Mouse (Mus musculus): Measurements from ENCODE around the gene U2af1. TPM values are rescaled to one million over a fixed set of nuclear protein-coding genes. Genes with fewer than 3 reads are reported as not detected.
A peak's percentile ranks its signal among the peaks of the same experiment; 100 is the strongest.

Gene U2af1
- polyA plus RNA-seq, 1 experiment from 2014 or later, result 255 TPM

DNA sequence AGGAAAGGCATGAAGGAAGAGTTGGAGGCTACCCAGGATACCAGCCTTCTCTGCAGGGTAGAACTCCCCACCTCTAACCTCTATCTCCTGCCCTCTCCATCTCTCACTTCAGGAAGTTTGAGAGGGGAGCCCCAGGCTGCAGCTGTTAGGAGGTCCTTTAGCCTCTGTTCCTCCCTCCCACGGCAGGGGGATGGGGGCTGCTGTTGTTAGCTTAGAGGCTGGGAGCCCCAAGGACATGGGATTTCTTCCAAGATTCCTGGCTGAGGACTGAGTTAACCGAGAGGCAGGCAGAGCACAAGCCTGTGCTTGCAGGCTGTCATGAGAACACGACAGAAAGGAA, 27.5 kb upstream of the U2af1 start:
- Histone ChIP-seq H3K4me1 (peaks cover 14% of the 10 kb centered on the region), H3K27me3 (no peaks in the 10 kb centered on the region), H3K9ac (no peak overlapping the region), H3K4me2 (replicated peaks) (peak overlapping the region; percentile 26), H3K9me3 (replicated peaks) (no peaks in the 10 kb centered on the region), H3K36me3 (no peaks in the 10 kb centered on the region), H3K4me3 (replicated peaks) (no peak overlapping the region), H3K27ac (replicated peaks) (peak overlapping the region; percentile 90)
- peak; percentile 59 for ATAC-seq (ENCODE audit: insufficient number of reproducible peaks, low FRiP score, low TSS enrichment, low read depth)
- WGBS, result 3% methylated on average over 3 of the region's 3 CpGs

DNA sequence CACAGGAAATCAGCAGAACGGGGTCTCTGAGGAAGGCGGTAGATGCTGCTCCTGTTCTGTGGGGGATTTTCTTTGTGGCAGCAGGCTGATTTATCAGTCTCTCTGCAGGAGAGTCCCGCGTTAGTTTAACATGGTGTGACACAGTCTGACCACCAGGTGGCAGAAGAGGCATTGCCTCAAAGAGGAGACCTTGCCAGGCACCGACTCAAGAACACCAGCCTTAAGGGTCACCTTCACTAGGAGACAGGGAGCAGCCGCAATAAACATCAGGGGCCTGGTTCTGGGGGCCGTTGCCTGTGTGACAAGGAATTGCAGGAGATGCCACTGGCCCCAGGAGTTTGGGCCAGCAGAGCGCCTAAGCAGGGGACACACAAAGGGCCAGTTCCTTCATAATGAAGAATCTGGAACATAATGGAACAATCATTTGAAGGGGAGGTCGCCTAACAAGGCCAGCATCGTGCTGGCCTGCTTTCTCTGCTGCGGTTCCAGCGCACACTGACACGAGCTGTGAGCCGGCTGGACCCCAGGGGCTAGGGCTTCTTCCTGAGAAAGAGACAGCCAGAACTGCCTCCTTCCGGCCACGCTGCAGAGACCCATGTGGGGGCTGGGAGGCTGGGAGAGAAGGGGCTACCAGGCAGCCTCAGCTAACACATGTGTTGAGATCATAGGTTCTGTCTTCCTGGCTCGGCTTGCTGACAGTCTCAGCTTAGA, 27.0 kb upstream of the U2af1 start:
- Histone ChIP-seq H3K4me2 (replicated peaks) (peak overlapping the region; percentile 26), H3K9ac (no peak overlapping the region), H3K4me1 (peaks cover 14% of the 10 kb centered on the region), H3K27me3 (no peaks in the 10 kb centered on the region), H3K27ac (replicated peaks) (peak overlapping the region; percentile 90), H3K36me3 (no peaks in the 10 kb centered on the region), H3K4me3 (replicated peaks) (no peak overlapping the region), H3K9me3 (replicated peaks) (no peaks in the 10 kb centered on the region)
- peak; percentile 75 for ATAC-seq (ENCODE audit: insufficient number of reproducible peaks, low FRiP score, low TSS enrichment, low read depth)
- 4% methylated on average over 17 of the region's 17 CpGs for WGBS

DNA sequence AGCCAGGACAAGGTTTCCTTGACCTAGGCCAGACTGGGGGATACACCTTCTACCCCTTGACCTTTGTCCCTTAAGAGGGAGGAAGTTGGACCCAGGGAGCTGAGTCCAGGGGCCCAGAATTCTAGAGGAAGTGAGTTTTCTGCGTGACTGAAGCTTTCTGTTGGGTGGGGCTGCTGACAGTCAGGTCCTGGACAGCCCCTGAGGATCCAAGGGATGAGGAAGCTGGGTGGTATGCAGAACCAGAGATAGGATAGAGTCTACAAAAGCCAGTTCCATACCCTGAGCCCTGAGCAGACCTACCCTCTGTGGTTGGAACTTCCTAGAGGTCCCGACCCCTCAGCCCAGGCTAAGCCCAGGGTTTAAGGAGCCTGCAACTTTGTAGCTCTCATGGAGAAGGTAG, 21.8 kb upstream of the U2af1 start:
- Histone ChIP-seq H3K27me3 (no peaks in the 10 kb centered on the region), H3K27ac (replicated peaks) (no peak overlapping the region), H3K4me2 (replicated peaks) (no peak overlapping the region), H3K36me3 (no peaks in the 10 kb centered on the region), H3K4me1 (peaks cover 5% of the 10 kb centered on the region), H3K9ac (no peak overlapping the region), H3K4me3 (replicated peaks) (no peak overlapping the region), H3K9me3 (replicated peaks) (no peaks in the 10 kb centered on the region)
- ATAC-seq (ENCODE audit: insufficient number of reproducible peaks, low FRiP score, low TSS enrichment, low read depth), result no peak
- WGBS, result 72% methylated on average over 2 of the region's 2 CpGs

DNA sequence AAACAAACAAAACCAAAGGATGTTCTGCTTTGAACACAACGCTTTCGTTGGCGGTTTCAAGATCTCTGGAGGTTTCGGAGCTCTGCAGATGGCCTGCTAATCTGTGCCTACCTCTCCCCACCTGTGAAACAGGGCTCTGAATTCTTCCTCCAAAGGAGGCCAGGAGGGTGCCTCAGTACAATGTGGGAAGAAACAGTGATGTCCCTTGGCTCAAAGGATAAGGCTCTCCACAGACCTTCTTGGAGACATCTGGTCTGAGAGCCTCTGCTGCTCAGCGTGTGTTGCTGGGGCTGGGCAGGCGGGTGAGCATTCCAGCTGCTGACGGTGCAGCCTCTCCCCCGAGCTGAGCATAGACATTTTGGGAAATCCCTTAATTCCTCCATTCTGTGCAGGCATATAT, 18.8 kb upstream of the U2af1 start, which contains the start of gene Cryaa:
TSS of gene Cryaa (plus strand) at position 301 of the 400 bp plus-strand sequence.
- no peak within 1 kb of the TSS for H3K27ac ChIP-seq (replicated peaks)
- no peak within 1 kb of the TSS for H3K4me2 ChIP-seq (replicated peaks)
- H3K9ac ChIP-seq, result no peak within 1 kb of the TSS
- 61% methylated on average over 8 of the region's 8 CpGs for WGBS
- H3K27me3 ChIP-seq, result no peaks in the 10 kb centered on the region
- H3K4me3 ChIP-seq (replicated peaks), result no peak within 1 kb of the TSS
- H3K4me1 ChIP-seq, result peaks cover 3% of the 10 kb centered on the region; the same call in 1 of the 2 replicates
- H3K36me3 ChIP-seq, result no peaks in the 10 kb centered on the region
- ATAC-seq (ENCODE audit: insufficient number of reproducible peaks, low FRiP score, low TSS enrichment, low read depth), result no peak
- H3K9me3 ChIP-seq (replicated peaks), result no peaks in the 10 kb centered on the region

DNA sequence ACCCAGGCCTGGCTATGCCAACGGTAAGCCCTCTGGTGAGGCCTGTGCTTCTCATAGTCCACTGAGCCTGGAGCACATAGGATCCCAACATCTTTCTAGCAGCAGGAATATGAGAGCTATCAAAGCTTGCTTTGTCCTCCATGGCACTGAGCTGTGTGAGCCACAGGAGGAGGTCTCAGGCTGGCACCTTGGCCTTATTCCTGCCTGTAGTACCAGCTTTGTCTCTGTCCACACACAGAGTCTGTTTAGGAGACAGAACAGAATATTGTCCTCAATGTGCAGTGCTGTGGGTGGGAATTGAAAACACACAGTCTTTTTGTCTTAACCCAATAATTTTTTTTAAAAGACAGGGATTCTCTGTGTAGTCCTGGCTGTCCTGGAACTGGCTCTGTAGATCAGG, 15.7 kb upstream of the U2af1 start:
- H3K4me3 ChIP-seq (replicated peaks), result no peak overlapping the region
- no peaks in the 10 kb centered on the region for H3K27me3 ChIP-seq
- H3K27ac ChIP-seq (replicated peaks), result no peak overlapping the region
- no peaks in the 10 kb centered on the region for H3K9me3 ChIP-seq (replicated peaks)
- H3K9ac ChIP-seq, result no peak overlapping the region
- no peaks in the 10 kb centered on the region for H3K36me3 ChIP-seq
- peaks cover 3% of the 10 kb centered on the region; the same call in 1 of the 2 replicates for H3K4me1 ChIP-seq
- ATAC-seq (ENCODE audit: insufficient number of reproducible peaks, low FRiP score, low TSS enrichment, low read depth), result no peak
- H3K4me2 ChIP-seq (replicated peaks), result no peak overlapping the region
- WGBS, result 80% methylated on average over 1 of the region's 1 CpGs

DNA sequence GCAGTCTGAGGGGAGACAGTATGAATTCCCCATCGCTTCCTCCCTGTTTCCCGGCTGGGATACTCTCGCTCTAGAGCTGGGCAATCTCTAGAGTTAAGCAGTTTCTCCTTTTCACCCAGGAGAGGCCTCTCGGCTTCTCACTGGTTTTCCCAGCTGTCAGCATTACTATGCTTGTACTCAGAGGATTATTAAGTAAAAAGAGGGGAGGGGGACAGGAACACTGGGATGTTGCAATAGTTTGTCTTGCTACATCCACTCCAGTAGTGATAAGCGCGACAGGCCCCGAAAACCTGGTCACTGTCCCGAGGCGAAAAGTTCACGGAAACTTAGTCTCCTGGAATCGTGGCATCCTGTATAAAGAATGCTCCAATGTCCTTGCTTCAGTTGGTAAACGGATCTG, 13.6 kb upstream of the U2af1 start:
- Histone ChIP-seq H3K36me3 (no peaks in the 10 kb centered on the region), H3K4me1 (no peaks in the 10 kb centered on the region), H3K27ac (replicated peaks) (no peak overlapping the region), H3K4me3 (replicated peaks) (no peak overlapping the region), H3K27me3 (no peaks in the 10 kb centered on the region), H3K4me2 (replicated peaks) (no peak overlapping the region), H3K9me3 (replicated peaks) (no peaks in the 10 kb centered on the region), H3K9ac (no peak overlapping the region)
- ATAC-seq (ENCODE audit: insufficient number of reproducible peaks, low FRiP score, low TSS enrichment, low read depth), result no peak
- 76% methylated on average over 12 of the region's 12 CpGs for WGBS

DNA sequence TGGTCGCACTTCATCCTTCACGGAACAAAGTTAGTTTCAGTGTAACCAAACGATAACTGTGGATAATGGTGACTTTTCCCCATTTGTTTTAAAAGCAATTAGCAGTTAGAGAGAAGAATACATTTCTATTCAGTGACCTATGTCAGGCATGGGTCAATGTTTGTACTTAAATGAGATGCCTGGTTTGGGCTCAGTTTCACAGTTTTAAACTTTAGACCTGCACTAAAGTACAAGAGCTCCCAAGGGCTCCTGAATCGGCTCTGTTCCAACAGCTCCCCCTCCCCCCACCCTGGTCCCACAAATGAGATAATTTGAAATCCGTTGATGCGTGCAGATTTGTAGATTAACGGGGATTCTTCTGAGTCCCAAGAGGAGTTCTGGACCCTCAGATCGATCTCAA, 13.0 kb upstream of the U2af1 start:
- Histone ChIP-seq H3K9ac (no peak overlapping the region), H3K9me3 (replicated peaks) (no peaks in the 10 kb centered on the region), H3K4me1 (no peaks in the 10 kb centered on the region), H3K4me3 (replicated peaks) (no peak overlapping the region), H3K27ac (replicated peaks) (no peak overlapping the region), H3K27me3 (no peaks in the 10 kb centered on the region), H3K36me3 (no peaks in the 10 kb centered on the region), H3K4me2 (replicated peaks) (no peak overlapping the region)
- no peak for ATAC-seq (ENCODE audit: insufficient number of reproducible peaks, low FRiP score, low TSS enrichment, low read depth)
- 74% methylated on average over 8 of the region's 8 CpGs for WGBS

DNA sequence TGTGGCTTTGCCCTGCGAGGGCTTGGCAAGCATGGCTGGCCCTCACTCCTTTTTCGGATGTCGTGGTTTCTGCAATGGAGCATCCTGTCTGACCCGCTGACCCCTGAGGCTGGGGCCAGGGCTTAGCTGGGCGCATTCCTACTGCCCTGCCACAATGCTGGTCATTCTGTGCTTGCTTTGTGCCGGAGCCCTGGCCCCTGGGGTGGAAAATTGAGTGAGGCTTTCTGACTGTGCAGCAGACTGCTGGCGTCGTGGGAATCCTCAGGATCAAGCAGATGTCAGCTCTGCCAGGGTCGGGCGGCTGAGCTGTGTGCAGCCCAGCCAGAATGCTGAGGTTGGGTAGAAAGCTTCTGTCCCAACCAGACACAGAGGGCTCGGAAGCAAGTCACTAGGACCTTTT, 11.5 kb upstream of the U2af1 start:
- Histone ChIP-seq H3K4me3 (replicated peaks) (no peak overlapping the region), H3K9ac (no peak overlapping the region), H3K4me1 (no peaks in the 10 kb centered on the region), H3K27me3 (no peaks in the 10 kb centered on the region), H3K9me3 (replicated peaks) (no peaks in the 10 kb centered on the region), H3K27ac (replicated peaks) (no peak overlapping the region), H3K36me3 (no peaks in the 10 kb centered on the region), H3K4me2 (replicated peaks) (no peak overlapping the region)
- WGBS, result 16% methylated on average over 11 of the region's 11 CpGs
- no peak for ATAC-seq (ENCODE audit: insufficient number of reproducible peaks, low FRiP score, low TSS enrichment, low read depth)

DNA sequence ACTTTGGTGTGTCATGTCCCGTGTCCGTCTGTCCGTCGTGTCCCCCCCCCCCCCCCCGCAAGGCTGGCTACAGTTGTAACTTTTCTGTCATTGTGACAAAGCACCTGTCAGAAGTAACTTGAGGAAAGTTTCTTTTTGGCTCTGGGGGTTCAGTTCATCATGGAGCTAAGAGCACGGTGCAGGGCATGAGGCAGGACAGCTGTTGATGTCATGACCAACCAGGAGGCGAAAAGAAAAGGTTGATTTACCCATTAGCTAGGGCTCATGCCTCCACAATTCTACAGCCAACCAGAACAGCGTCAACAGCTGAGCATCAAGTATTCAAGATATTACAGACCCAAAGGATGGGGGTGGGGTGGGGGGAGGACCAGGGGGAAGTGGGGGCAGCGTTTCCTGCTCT, 9.6 kb upstream of the U2af1 start:
- H3K4me2 ChIP-seq (replicated peaks), result no peak overlapping the region
- no peaks in the 10 kb centered on the region for H3K27me3 ChIP-seq
- H3K4me3 ChIP-seq (replicated peaks), result no peak overlapping the region
- WGBS, result 64% methylated on average over 9 of the region's 9 CpGs
- no peak overlapping the region for H3K27ac ChIP-seq (replicated peaks)
- no peaks in the 10 kb centered on the region for H3K9me3 ChIP-seq (replicated peaks)
- no peaks in the 10 kb centered on the region for H3K36me3 ChIP-seq
- H3K4me1 ChIP-seq, result no peaks in the 10 kb centered on the region; the same call in 1 of the 2 replicates
- no peak overlapping the region for H3K9ac ChIP-seq
- ATAC-seq (ENCODE audit: insufficient number of reproducible peaks, low FRiP score, low TSS enrichment, low read depth), result no peak

DNA sequence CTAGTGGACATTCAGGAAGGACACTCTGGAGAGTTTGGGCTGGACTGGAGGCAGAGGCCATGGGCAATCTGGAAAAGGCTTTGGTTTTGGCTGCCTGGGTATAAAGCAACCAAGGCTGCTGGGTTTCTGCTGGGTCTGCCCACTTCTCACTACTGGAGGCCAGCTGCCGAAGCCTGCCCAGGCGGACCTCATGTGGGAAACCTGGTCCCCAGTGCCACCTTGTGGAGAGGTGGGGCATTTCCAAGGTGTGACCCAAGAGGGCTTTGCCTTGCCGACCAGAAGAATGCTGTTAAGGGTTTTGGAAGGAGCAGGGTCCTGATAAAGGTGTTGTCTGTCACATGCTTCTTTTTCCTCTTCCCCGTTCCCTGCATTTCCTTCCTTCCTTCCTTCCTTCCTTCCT, 6.1 kb upstream of the U2af1 start:
- 19% methylated on average over 4 of the region's 4 CpGs for WGBS
- no peak overlapping the region for H3K9ac ChIP-seq

DNA sequence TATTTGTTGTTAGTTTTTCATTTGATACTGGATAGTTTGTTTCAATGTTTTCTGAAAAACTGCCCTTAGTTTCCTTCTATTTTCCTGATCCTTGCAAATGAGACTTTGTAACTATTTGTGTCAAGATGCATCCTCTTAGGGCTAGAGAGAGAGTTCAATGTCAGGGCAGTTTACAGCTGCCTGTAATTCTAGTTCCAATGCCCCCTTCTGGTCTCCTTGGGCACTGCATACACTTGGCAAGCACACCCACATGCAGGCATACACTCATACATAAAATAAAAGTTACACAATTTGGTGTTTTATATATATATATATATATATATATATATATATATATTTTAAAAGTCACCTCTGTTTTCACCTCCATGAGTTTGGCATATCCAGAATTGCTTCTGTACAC, 4.2 kb upstream of the U2af1 start:
- H3K27me3 ChIP-seq, result no peaks in the 10 kb centered on the region
- peaks cover 6% of the 10 kb centered on the region for H3K4me1 ChIP-seq
- ATAC-seq (ENCODE audit: insufficient number of reproducible peaks, low FRiP score, low TSS enrichment, low read depth), result no peak
- H3K27ac ChIP-seq (replicated peaks), result no peak overlapping the region
- H3K4me3 ChIP-seq (replicated peaks), result no peak overlapping the region
- no peaks in the 10 kb centered on the region for H3K36me3 ChIP-seq
- H3K4me2 ChIP-seq (replicated peaks), result no peak overlapping the region
- H3K9me3 ChIP-seq (replicated peaks), result no peaks in the 10 kb centered on the region
- no peak overlapping the region for H3K9ac ChIP-seq

More for the DNA sequence above, 6.1 kb upstream of the U2af1 start:
- H3K9me3 ChIP-seq (replicated peaks), result no peaks in the 10 kb centered on the region
- peak; percentile 54 for ATAC-seq (ENCODE audit: insufficient number of reproducible peaks, low FRiP score, low TSS enrichment, low read depth)
- no peaks in the 10 kb centered on the region for H3K27me3 ChIP-seq
- no peak overlapping the region for H3K4me3 ChIP-seq (replicated peaks)
- H3K27ac ChIP-seq (replicated peaks), result no peak overlapping the region
- no peaks in the 10 kb centered on the region; the same call in 1 of the 2 replicates for H3K4me1 ChIP-seq
- no peak overlapping the region for H3K4me2 ChIP-seq (replicated peaks)
- no peaks in the 10 kb centered on the region for H3K36me3 ChIP-seq

DNA sequence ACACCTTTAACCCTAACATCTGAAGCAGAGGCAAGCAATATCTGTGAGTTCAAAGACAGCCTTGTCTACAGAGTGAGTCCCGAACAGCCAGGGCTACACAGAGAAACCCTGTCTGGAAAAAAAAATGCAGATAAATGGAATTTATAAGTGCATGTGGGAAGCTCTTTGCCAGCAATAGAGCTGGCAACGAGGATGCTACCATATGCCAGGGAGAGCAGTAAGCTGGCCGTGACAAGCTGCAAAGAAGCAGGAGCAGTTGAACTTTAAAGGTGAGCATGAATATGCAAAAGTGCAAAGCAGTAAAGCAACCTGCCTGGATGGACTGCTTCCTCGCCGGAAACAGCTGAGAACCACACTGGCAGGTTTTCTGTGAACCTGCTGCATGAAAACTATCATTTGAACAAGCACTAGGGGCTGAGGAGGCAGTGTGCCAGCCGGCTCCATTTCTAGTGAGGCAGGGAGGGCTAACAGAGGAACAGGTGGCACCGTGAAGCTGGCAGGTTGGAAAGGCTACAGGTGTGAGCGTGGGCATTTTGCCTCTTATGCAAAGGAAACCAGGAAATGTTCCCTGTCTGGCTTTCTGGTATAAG, 2.1 kb upstream of the U2af1 start:
- no peak overlapping the region for H3K4me2 ChIP-seq (replicated peaks)
- 0 out of 2 replicates have a peak, but pooled peaks cover 5% of the 10 kb centered on the region for H3K36me3 ChIP-seq
- H3K4me3 ChIP-seq (replicated peaks), result no peak overlapping the region
- no peaks in the 10 kb centered on the region for H3K27me3 ChIP-seq
- H3K9ac ChIP-seq, result no peak overlapping the region
- H3K27ac ChIP-seq (replicated peaks), result no peak overlapping the region
- no peak for ATAC-seq (ENCODE audit: insufficient number of reproducible peaks, low FRiP score, low TSS enrichment, low read depth)
- WGBS, result 69% methylated on average over 8 of the region's 8 CpGs
- no peaks in the 10 kb centered on the region for H3K9me3 ChIP-seq (replicated peaks)
- H3K4me1 ChIP-seq, result peaks cover 23% of the 10 kb centered on the region
